Mouse (Mus musculus): ENCODE data around the gene Lsm2. TPM values are rescaled to one million over a fixed set of nuclear protein-coding genes. Genes with fewer than 3 reads are reported as not detected.
"Not testable (repeated sequence)": the region's sequence is repeated elsewhere in the genome, so short reads cannot be mapped to it uniquely, and the experiment has no call there.

The Lsm2 gene
- total RNA-seq, 2 experiments from 2014 or later: 16.0 to 17.4 TPM

DNA sequence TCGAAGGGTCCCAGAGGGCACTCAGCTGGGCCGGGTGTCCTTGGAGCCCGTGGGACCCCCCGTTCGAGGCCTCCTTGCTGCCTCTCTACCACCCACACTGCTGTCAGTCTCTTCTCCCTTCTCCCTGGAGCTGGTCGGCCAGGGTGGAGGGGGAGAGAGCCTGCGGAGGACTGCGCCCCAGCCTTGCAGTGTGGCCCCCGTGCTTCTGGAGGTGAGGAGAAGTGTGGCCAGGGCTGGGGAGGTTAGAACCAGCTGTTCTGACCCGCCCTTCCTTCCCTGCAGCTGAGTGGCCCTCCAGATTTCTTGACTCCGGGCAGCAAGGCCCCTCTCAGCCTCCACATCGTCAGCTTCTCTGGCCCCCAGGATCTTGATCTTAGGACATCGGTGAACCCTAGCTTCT lies 42.6 kb downstream of the Lsm2 start:
- intact Hi-C loops (cut with DNase I): loop anchor here (5.0 kb wide), 1 partner anchor 98 kb away; the partner anchor contains the start of genes Csnk2b and Gpank1
- DNase-seq: no peak

DNA sequence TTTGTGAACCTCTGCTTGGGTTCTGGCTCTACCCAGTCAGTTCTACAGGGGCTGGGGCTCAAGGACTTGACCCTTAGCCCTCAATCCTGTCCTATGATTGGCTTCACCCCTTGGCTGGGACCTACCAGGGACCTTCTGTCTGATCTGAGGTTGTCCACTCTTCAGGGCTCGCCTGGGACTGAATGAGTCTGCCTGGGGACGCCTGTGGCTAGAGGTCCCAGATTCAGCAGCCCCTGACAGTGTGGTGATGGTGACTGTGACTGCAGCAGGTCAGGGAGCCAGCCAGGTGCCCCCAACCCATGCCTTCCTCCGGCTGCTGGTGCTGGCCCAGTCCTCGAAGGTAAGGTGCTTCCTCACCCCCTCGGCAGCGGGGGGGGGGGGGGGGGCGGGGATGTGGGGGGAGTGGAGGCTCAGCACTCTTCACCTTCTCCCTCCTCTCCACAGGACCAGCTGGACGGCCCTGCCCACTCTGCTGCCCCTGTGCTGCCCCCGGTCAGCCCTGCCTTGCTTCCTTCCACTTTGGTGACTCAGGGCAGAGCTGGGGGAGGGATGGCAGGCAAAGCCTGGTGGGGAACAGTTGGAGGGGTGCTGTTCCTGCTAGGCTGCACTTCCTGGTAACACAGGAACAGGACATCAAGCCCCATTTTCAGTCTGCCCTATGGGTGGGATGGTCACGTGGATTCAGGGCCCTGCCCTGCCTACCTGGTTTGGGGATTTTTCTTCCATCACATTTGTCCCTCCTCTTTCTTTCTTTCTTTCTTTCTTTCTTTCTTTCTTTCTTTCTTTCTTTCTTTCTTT lies 43.2 kb downstream of the Lsm2 start:
- no peak for DNase-seq
- intact Hi-C loops (cut with DNase I): loop anchor here (5.0 kb wide), 1 partner anchor 97 kb away; the partner anchor contains the start of genes Csnk2b and Gpank1

DNA sequence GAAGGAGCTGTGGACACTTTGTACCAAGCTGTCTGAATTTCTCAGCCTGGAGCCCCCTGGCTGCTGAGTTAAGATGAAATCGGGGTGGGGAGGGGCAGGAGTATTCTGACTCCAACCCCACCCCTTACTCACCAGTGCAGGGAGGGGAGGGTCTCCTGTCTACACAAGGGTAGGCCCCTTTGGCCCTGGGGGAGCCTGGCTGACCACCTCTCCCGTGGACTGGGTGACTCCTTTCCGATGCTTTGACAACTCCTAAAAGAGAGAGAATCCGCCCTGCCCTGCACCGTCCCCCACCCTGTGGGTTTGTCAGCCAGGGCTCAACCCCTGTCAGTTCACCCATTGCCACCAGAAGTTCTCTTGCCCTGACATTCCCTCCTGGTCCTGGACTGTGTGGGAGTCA lies 44.5 kb downstream of the Lsm2 start:
- no peak for DNase-seq
- intact Hi-C loops (cut with DNase I): loop anchor here (2.0 kb wide), 1 partner anchor 15 kb away; no protein-coding TSS in a partner anchor

DNA sequence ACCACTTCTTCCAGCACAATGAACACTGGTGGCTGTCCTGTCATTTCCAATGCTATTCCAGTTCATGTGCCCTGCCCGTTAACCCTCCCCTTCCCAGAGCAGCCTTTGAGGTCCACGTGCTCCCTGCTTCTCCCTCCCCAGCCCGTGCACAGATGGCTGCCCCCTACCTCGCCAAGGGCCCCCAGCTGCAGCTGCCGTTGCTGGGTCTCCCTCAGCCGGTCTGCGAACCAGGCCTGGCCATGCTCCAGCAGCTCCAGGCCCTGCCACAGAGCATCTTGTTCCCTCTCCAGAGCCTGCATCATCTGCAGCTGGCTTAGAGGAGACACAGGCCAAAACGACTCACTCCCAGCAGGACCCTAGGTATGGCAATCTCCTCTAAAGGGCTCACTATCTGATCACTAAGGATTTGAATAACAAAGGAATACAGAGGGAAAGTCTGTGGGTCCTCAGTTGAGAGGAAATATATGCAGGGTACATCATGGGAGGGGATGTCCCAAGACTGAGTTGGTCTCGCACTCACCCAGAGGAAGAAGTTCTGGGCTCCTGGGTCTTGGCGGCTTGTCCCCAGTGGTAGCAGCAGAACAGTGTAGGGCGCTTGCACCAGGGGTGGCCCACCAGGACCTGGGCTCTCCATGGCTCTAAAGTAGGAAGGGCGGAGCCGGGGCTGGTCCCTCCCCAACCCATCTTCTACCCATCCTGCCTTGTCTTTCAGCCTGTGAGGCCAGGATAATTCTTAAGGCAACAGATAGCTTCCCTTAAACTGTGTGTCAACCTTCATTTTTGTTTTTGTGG lies 45.8 kb downstream of the Lsm2 start, which contains the start of gene Sapcd1:
Gene Sapcd1 (minus strand): TSS at position 740 of the 792 bp plus-strand sequence.
- no peak for DNase-seq
- intact Hi-C loops (cut with DNase I): loop anchor here (2.0 kb wide), 1 partner anchor 13 kb away; no protein-coding TSS in a partner anchor

DNA sequence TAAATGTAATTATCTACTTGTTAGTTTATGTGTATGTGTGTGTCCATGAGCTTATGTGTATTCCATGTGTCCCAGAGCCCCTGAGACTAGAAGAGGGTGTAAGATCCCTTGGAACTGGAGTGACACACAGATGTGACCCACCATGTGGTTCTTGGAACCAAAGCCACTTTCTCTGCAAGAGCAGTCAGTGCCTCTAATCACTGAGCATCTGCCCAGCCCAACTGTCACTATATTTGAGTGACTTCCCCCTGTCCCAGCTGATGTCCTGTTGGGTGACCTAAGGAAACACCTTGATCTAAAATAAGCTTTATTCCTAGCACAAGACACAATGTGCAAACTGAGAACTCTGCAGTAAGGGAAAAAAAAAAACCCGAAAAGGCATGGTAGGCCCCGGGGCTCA lies 46.7 kb downstream of the Lsm2 start:
- intact Hi-C loops (cut with DNase I): no loop called here
- no peak for DNase-seq

DNA sequence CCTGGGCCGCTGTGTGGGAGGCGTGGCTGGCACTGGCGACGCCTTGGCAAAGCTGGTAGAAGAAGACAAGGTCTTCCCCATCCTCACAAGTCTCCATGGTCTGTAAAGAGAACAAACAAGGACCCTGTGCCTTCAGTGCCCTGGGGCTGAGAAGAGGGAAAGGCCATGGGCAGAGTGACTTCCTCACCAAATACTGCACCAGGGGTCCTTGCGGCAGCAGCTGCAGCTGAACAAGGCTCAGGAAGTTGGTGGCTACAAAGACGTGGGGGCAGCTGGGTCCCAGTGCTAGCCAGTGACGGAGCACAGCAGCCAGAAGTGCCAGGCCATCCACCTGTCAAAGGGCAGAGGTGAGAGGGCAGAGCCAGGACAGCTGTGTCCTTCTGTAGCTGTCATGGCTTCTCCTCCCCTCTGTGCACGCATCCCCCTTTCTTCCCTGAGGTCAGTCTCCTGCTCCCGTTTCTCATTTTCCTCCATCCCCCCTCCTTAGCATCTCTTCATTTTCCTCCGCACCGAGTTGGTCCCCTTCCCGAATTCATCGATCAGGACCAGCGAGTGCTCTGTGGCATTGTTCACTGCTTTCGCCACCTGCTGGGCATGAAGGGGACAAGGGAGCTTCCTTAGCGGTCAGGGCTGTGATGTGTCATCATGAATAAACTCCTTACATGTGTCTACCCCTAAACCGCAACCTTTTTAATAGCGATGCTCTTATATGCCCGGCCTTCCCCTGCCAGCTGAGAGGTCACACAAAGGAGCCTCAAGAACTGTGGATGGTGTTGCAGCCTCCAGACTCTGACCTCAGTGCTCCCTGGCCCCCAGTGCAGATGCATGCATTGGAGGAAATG lies 48.2 kb downstream of the Lsm2 start:
- no peak for DNase-seq
- intact Hi-C loops (cut with DNase I): no loop called here

DNA sequence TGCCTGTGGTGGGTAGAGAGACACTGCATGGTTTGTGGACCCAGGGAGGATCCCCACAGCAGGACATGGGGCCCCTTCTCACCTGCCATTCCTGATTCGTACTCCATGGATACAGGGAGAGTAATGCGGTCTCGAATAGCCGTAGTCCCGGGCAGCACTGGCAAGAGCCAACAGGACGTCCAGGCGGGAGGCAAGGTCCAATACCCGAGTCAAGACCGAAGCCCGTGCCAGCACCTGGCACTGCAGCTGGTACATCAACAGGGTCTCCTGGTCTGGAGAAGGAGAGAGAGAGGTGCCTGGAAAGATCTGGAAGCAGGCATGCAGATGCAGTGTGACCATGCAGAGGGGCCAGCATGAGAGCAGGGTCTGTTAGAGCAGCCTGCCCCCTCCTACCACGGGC lies 49.6 kb downstream of the Lsm2 start:
- no peak for DNase-seq
- intact Hi-C loops (cut with DNase I): no loop called here

DNA sequence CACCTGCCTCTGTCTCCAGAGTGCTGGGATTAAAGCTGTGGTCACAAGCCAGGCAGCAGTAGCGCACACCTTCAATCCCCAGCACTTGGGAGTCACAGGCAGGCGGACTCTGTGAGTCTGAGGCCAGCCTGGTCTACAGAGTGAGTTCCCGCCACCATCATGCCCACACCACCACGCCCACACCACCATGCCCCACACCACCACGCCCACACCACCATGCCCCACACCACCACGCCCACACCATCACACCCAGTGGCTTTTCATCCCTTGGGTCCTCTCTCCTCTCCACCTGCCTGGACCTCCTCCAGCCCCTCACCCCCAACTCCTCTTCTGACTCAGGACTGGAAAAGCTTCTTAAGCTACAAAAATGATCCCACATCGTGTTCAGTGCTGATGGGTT lies 50.2 kb downstream of the Lsm2 start:
- intact Hi-C loops (cut with DNase I): no loop called here
- no peak for DNase-seq

DNA sequence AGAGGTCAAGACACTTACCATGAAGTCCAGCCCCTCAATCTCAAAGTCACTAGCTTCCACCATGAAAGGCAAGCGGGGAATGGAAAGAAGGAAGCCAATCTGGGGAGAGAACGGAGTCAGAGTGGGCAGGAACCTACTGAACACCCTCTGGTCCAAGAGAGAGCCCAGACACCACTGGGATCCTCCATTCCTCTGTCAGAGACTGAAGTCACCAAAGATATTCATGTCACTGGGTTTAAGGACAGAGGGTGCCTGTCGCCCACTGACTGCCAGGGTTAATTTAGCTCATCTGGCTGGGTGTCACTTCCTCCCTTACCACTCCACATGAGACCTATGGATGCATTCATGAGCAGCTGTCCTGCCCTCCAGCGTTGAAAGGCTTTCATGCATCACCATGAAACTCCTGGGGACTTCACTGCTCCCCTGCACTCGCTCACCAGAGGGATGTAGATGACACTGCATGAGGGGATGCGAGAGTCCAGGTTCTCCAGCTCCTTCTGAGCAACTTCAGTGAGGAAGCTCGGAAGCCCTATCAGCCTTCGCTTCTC lies 50.7 kb downstream of the Lsm2 start:
- no peak for DNase-seq
- intact Hi-C loops (cut with DNase I): no loop called here

DNA sequence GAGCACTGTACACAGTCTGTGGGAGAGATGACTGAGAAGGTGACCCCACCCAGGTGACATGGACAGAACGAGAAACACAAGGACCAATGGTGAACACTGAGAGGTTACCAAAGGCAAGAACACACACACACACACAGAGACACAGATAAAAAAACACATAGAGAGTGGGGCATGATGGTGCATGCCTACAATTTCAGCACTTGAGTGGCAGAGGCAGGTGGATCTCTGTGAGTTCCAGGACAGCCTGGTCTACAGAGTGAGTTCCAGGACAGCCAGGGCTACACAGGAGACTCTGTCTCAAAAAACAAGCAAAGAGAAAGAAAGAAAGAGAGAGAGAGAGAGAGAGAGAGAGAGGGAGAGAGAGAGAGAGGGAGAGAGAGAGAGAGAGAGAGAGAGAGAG lies 52.0 kb downstream of the Lsm2 start:
- DNase-seq; intact Hi-C loops (cut with DNase I): not testable (repeated sequence)

DNA sequence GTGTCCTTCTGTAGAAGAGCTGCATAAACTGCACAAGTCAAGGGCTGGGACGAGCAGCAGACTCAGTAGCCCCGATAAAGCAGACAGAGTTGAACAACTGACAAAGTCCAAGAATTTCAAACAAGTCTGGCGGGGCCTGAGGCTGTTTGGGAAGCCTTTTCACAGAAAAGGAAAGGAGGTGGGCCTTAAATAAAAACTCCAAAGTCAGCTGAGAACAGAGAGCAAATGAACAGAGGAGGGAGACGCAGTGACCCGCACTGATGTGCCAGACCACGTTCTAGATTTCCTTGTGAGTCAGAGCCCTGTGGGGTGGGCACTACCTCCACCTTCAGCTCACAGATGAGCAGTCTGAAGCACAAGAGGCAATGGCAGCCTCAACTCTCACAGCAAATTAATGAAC lies 53.2 kb downstream of the Lsm2 start:
- intact Hi-C loops (cut with DNase I): no loop called here
- DNase-seq: no peak

Other genes with a start within 250 kb of the Lsm2 start
- gene C4b, start 238.0 kb upstream of the Lsm2 start, total RNA-seq (2021): 10 to 100 TPM; 22.8 to 24.7 TPM
- not detected for gene Cyp21a1, start 177.3 kb upstream of the Lsm2 start, total RNA-seq (2021)
- 10 to 100 TPM in 1 of 2 experiments, 1 to 10 TPM in 1; 10.0 to 11.1 TPM for gene Stk19, start 144.9 kb upstream of the Lsm2 start, total RNA-seq (2021)
- 10 to 100 TPM; 12.4 to 17.3 TPM for gene Dxo, start 144.8 kb upstream of the Lsm2 start, total RNA-seq (2021)
- gene Skiv2l, start 131.7 kb upstream of the Lsm2 start, total RNA-seq (2021): 10 to 100 TPM; 22.6 to 24.5 TPM
- gene Nelfe, start 131.5 kb upstream of the Lsm2 start, total RNA-seq (2021): 10 to 100 TPM; 13.7 to 15.3 TPM
- gene Cfb, start 119.3 kb upstream of the Lsm2 start, total RNA-seq (2021): 1 to 10 TPM; 4.4 to 7.5 TPM
- gene Zbtb12, start 102.4 kb upstream of the Lsm2 start, total RNA-seq (2021): 1 to 10 TPM; 7.5 to 7.7 TPM
- gene Gm20547, start 99.8 kb upstream of the Lsm2 start, total RNA-seq (2021): not detected
- gene C2, start 83.6 kb upstream of the Lsm2 start, total RNA-seq (2021): 1 to 10 TPM; 3.1 to 4.4 TPM
- 10 to 100 TPM; 44.6 to 49.8 TPM for gene Ehmt2, start 83.4 kb upstream of the Lsm2 start, total RNA-seq (2021)
- gene Slc44a4, start 67.4 kb upstream of the Lsm2 start, total RNA-seq (2021): not detected
- gene Neu1, start 50.6 kb upstream of the Lsm2 start, total RNA-seq (2021): 10 to 100 TPM; 13.2 to 16.5 TPM
- 1 to 10 TPM; 2.8 to 4.5 TPM for gene Hspa1b, start 22.6 kb upstream of the Lsm2 start, total RNA-seq (2021)
- gene Gm20481, start 11.9 kb upstream of the Lsm2 start, total RNA-seq (2021): not detected
- 1 to 10 TPM; 4.2 to 4.6 TPM for gene Hspa1a, start 9.7 kb upstream of the Lsm2 start, total RNA-seq (2021)
- gene Hspa1l, start 9.2 kb upstream of the Lsm2 start, total RNA-seq (2021): 1 to 10 TPM; 7.8 to 9.2 TPM
- 10 to 100 TPM; 26.7 to 27.4 TPM for gene Vars, start 19.1 kb downstream of the Lsm2 start, total RNA-seq (2021)
- 1 to 10 TPM; 8.4 to 9.3 TPM for gene Vwa7, start 34.7 kb downstream of the Lsm2 start, total RNA-seq (2021)
- gene Sapcd1, start 46.2 kb downstream of the Lsm2 start, total RNA-seq (2021): not detected
- gene Msh5, start 64.9 kb downstream of the Lsm2 start, total RNA-seq (2021): under 1 TPM; 0.25 to 0.70 TPM
- 10 to 100 TPM; 41.7 to 44.0 TPM for gene Clic1, start 68.1 kb downstream of the Lsm2 start, total RNA-seq (2021)
- 10 to 100 TPM; 27.5 to 27.6 TPM for gene Ddah2, start 77.2 kb downstream of the Lsm2 start, total RNA-seq (2021)
- gene Ly6g6c, start 83.5 kb downstream of the Lsm2 start, total RNA-seq (2021): under 1 TPM in 1 of 2 experiments, not detected in 1; 0.56 TPM
- gene Mpig6b, start 84.3 kb downstream of the Lsm2 start, total RNA-seq (2021): under 1 TPM; 0.42 to 0.49 TPM
- not detected for gene Ly6g6e, start 95.0 kb downstream of the Lsm2 start, total RNA-seq (2021)
- gene Ly6g6d, start 96.2 kb downstream of the Lsm2 start, total RNA-seq (2021): under 1 TPM; 0.70 to 0.80 TPM
- not detected for gene Ly6g6f, start 103.7 kb downstream of the Lsm2 start, total RNA-seq (2021)
- 10 to 100 TPM; 54.6 to 61.1 TPM for gene Abhd16a, start 107.4 kb downstream of the Lsm2 start, total RNA-seq (2021)
- gene Ly6g5c, start 126.4 kb downstream of the Lsm2 start, total RNA-seq (2021): not detected
- gene Ly6g5b, start 133.6 kb downstream of the Lsm2 start, total RNA-seq (2021): not detected
- gene Gpank1, start 139.6 kb downstream of the Lsm2 start, total RNA-seq (2021): 1 to 10 TPM; 8.0 to 9.6 TPM
- gene Csnk2b, start 140.2 kb downstream of the Lsm2 start, total RNA-seq (2021): 100 to 1,000 TPM; 163 to 164 TPM
- gene D17H6S53E, start 144.5 kb downstream of the Lsm2 start, total RNA-seq (2021): 10 to 100 TPM; 25.7 to 26.4 TPM
- not detected for gene Apom, start 150.2 kb downstream of the Lsm2 start, total RNA-seq (2021)
- 100 to 1,000 TPM; 243 to 268 TPM for gene Bag6, start 153.3 kb downstream of the Lsm2 start, total RNA-seq (2021)
- gene Prrc2a, start 183.0 kb downstream of the Lsm2 start, total RNA-seq (2021): 100 to 1,000 TPM; 122 to 127 TPM
- gene Aif1, start 194.2 kb downstream of the Lsm2 start, total RNA-seq (2021): 1 to 10 TPM; 2.0 to 6.2 TPM
- gene Lst1, start 206.6 kb downstream of the Lsm2 start, total RNA-seq (2021): 1 to 10 TPM; 3.3 to 3.7 TPM
- gene Ltb, start 212.6 kb downstream of the Lsm2 start, total RNA-seq (2021): 1 to 10 TPM; 1.0 to 1.6 TPM
- gene Tnf, start 220.1 kb downstream of the Lsm2 start, total RNA-seq (2021): under 1 TPM; 0.53 to 0.57 TPM
- under 1 TPM in 1 of 2 experiments, not detected in 1; 0.19 TPM for gene Lta, start 223.5 kb downstream of the Lsm2 start, total RNA-seq (2021)
- not detected for gene Gm16181, start 239.0 kb downstream of the Lsm2 start, total RNA-seq (2021)